Mouse (Mus musculus): ENCODE data around the gene Zfp341. TPM values are rescaled to one million over a fixed set of nuclear protein-coding genes. Genes with fewer than 3 reads are reported as not detected.

Gene Zfp341
- polyA plus RNA-seq, 1 experiment from 2014 or later, result 0.88 TPM

DNA sequence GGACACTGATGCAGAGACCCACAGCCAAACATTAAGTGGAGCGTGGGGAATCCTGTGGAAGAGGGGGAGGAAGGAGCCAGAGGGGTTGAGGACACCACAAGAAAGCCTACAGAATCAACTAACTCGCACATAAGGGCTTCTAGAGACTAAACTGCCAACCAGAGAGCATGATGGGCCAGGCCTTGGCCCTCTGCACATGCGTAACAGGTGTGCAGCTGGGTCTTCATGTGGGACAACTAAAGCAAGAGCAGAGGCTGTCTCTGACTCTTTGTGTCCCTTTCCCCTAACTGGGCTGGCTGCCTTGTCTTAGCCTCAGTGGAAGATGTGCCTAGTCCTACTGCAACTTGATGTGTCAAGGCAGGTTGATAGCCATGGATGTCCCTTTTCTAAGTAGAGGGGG lies 4.0 kb downstream of the Zfp341 start:
- WGBS, result 77% methylated on average over 3 of the region's 3 CpGs
- Histone ChIP-seq H3K27ac (ENCODE audit: low read length) (no peak overlapping the region), H3K4me3 (ENCODE audit: low read length) (no peak overlapping the region), H3K4me2 (ENCODE audit: low read depth, low read length) (no peak overlapping the region), H3K9me3 (ENCODE audit: control insufficient read depth, low read length) (no peaks in the 10 kb centered on the region), H3K9ac (ENCODE audit: low read length) (no peak overlapping the region), H3K4me1 (replicated peaks; ENCODE audit: control insufficient read depth, insufficient read depth, low read length) (peaks cover 14% of the 10 kb centered on the region; the same call in 1 of the 2 replicates), H3K36me3 (ENCODE audit: control insufficient read depth, insufficient read depth, low read length) (no peaks in the 10 kb centered on the region), H3K27me3 (ENCODE audit: control insufficient read depth, insufficient read depth, low read depth, low read length) (no peaks in the 10 kb centered on the region)
- no peak for ATAC-seq (ENCODE audit: low read depth)

- H3K4me1 ChIP-seq (replicated peaks; ENCODE audit: control insufficient read depth, insufficient read depth, low read length), result no peaks in the 10 kb centered on the region
- no peak overlapping the region for H3K27ac ChIP-seq (ENCODE audit: low read length)
- WGBS, result 73% methylated on average over 5 of the region's 5 CpGs
- 0 out of 2 replicates have a peak, but pooled peaks cover 6% of the 10 kb centered on the region for H3K36me3 ChIP-seq (ENCODE audit: control insufficient read depth, insufficient read depth, low read length)
- ATAC-seq (ENCODE audit: low read depth), result no peak
- no peaks in the 10 kb centered on the region for H3K27me3 ChIP-seq (ENCODE audit: control insufficient read depth, insufficient read depth, low read depth, low read length)
- H3K4me3 ChIP-seq (ENCODE audit: low read length), result no peak overlapping the region
- H3K9me3 ChIP-seq (ENCODE audit: control insufficient read depth, low read length), result 0 out of 2 replicates have a peak, but pooled peaks cover 2% of the 10 kb centered on the region
- H3K9ac ChIP-seq (ENCODE audit: low read length), result no peak overlapping the region
- H3K4me2 ChIP-seq (ENCODE audit: low read depth, low read length), result no peak overlapping the region
Observed at GRCm38 (mm10) chr2:154621684-154622083, 8.6 kb downstream of the Zfp341 start.

- Histone ChIP-seq H3K9me3 (ENCODE audit: control insufficient read depth, low read length) (0 out of 2 replicates have a peak, but pooled peaks cover 2% of the 10 kb centered on the region), H3K4me3 (ENCODE audit: low read length) (no peak overlapping the region), H3K9ac (ENCODE audit: low read length) (no peak overlapping the region), H3K27me3 (ENCODE audit: control insufficient read depth, insufficient read depth, low read depth, low read length) (no peaks in the 10 kb centered on the region), H3K36me3 (ENCODE audit: control insufficient read depth, insufficient read depth, low read length) (0 out of 2 replicates have a peak, but pooled peaks cover 6% of the 10 kb centered on the region), H3K27ac (ENCODE audit: low read length) (no peak overlapping the region), H3K4me2 (ENCODE audit: low read depth, low read length) (no peak overlapping the region), H3K4me1 (replicated peaks; ENCODE audit: control insufficient read depth, insufficient read depth, low read length) (no peaks in the 10 kb centered on the region)
- no peak for ATAC-seq (ENCODE audit: low read depth)
Observed at GRCm38 (mm10) chr2:154624137-154624536, 11.0 kb downstream of the Zfp341 start.

DNA sequence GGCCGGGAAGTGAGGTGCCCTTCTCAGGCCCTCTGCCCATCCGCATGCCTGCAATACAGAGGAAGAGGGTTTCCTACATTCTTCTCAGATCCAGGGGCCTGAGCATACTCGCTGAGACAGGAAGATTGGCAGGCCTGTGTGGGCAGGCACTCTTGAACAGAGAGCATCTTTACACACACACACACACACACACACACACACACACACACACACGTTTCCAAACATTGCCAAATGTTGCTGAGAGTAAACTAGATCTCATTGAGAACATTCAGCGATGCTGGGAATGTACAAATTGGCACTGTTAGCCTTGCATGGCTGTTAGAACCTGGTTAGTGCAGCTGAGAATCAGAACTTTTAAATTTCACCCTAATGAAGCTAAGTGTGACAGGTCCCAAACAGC lies 17.4 kb downstream of the Zfp341 start:
- no peaks in the 10 kb centered on the region for H3K4me1 ChIP-seq (replicated peaks; ENCODE audit: control insufficient read depth, insufficient read depth, low read length)
- H3K36me3 ChIP-seq (ENCODE audit: control insufficient read depth, insufficient read depth, low read length), result no peaks in the 10 kb centered on the region
- H3K4me3 ChIP-seq (ENCODE audit: low read length), result no peak overlapping the region
- H3K9ac ChIP-seq (ENCODE audit: low read length), result no peak overlapping the region
- no peaks in the 10 kb centered on the region for H3K27me3 ChIP-seq (ENCODE audit: control insufficient read depth, insufficient read depth, low read depth, low read length)
- H3K9me3 ChIP-seq (ENCODE audit: control insufficient read depth, low read length), result no peaks in the 10 kb centered on the region
- H3K27ac ChIP-seq (ENCODE audit: low read length), result no peak overlapping the region
- no peak for ATAC-seq (ENCODE audit: low read depth)
- WGBS, result 74% methylated on average over 5 of the region's 5 CpGs
- H3K4me2 ChIP-seq (ENCODE audit: low read depth, low read length), result no peak overlapping the region

GRCm38 (mm10) chr2:154632203-154632780 lies 19.2 kb downstream of the Zfp341 start:
- 88% methylated on average over 16 of the region's 16 CpGs for WGBS
- Histone ChIP-seq H3K9me3 (ENCODE audit: control insufficient read depth, low read length) (no peaks in the 10 kb centered on the region), H3K27me3 (ENCODE audit: control insufficient read depth, insufficient read depth, low read depth, low read length) (no peaks in the 10 kb centered on the region), H3K9ac (ENCODE audit: low read length) (no peak overlapping the region), H3K4me3 (ENCODE audit: low read length) (no peak overlapping the region), H3K27ac (ENCODE audit: low read length) (no peak overlapping the region), H3K4me1 (replicated peaks; ENCODE audit: control insufficient read depth, insufficient read depth, low read length) (no peaks in the 10 kb centered on the region), H3K4me2 (ENCODE audit: low read depth, low read length) (no peak overlapping the region), H3K36me3 (ENCODE audit: control insufficient read depth, insufficient read depth, low read length) (no peaks in the 10 kb centered on the region)
- no peak for ATAC-seq (ENCODE audit: low read depth)

DNA sequence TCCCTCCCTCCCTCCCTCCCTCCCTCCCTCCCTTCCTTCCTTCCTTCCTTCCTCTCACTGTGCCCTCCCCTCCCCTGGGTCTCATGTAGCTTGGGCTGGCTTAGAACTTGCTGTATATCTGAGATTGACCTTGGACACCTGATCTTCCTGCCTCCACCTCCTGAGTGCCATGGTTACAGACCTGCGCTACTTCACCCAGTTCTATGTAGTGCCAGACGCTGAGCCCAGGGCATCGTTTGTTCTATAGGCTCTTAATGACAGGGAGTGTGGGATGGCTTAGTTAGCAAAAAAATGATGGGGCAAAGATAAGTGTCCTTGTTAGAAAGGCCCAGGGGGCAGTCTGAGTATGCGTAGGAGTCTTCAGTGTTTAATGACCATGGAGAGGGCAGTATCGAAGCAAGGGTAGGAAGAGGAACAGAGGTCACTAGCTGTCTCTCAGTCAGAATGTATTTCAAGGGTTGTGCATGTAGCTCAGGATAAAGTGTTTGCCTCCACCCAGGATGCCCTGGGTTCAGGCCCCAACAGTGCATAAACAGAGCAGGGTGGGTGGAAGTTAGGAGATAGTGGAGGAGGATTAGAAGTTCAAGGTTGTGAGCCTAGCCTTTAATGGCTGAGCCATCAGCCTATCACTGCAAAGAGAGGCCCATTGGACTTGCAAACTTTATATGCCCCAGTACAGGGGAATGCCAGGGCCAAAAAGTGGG lies 20.1 kb downstream of the Zfp341 start:
- Histone ChIP-seq H3K4me1 (replicated peaks; ENCODE audit: control insufficient read depth, insufficient read depth, low read length) (no peaks in the 10 kb centered on the region), H3K27ac (ENCODE audit: low read length) (no peak overlapping the region), H3K27me3 (ENCODE audit: control insufficient read depth, insufficient read depth, low read depth, low read length) (no peaks in the 10 kb centered on the region), H3K36me3 (ENCODE audit: control insufficient read depth, insufficient read depth, low read length) (peaks cover 5% of the 10 kb centered on the region), H3K9ac (ENCODE audit: low read length) (no peak overlapping the region), H3K4me2 (ENCODE audit: low read depth, low read length) (no peak overlapping the region), H3K9me3 (ENCODE audit: control insufficient read depth, low read length) (no peaks in the 10 kb centered on the region; the same call in 1 of the 2 replicates), H3K4me3 (ENCODE audit: low read length) (no peak overlapping the region)
- ATAC-seq (ENCODE audit: low read depth), result no peak
- 82% methylated on average over 5 of the region's 5 CpGs for WGBS

DNA sequence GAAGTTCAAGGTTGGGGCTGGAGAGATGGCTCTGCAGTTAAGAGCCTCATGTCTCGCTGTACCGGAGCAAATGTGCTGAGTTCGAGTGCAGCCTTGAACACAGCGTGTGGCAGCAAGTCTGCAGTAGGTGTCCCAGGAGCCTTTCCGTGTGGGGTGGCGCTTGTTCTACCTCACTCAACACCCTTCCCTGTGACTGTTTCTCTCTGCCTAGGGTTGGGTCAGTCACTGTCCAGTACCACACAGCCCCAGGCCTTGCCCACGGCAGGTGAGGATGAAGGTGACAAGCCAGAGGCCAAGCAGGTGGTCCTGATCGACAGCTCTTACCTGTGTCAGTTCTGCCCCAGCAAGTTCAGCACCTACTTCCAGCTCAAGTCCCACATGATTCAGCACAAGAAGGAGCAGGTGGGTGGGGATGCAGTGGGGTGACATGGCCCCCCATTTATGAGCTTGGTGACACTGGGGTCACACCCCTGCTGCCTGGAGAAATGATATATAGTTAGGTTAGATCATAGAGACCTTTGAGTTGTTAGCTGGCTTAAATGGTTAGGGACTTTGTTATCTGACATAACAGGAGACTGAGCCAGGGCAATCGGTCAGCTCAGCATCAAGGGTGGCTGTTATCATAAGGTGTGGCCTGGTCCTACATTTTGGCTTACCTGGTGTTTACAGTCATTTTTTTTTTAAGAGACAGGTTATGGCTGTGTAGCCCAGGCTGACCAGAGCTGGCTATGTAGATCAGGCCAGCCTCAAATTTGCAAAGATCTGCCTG lies 21.0 kb downstream of the Zfp341 start:
- Histone ChIP-seq H3K4me1 (replicated peaks; ENCODE audit: control insufficient read depth, insufficient read depth, low read length) (no peaks in the 10 kb centered on the region), H3K27ac (ENCODE audit: low read length) (no peak overlapping the region), H3K4me3 (ENCODE audit: low read length) (no peak overlapping the region), H3K9ac (ENCODE audit: low read length) (no peak overlapping the region), H3K4me2 (ENCODE audit: low read depth, low read length) (no peak overlapping the region), H3K9me3 (ENCODE audit: control insufficient read depth, low read length) (peaks cover 3% of the 10 kb centered on the region; the same call in 1 of the 2 replicates), H3K36me3 (ENCODE audit: control insufficient read depth, insufficient read depth, low read length) (peaks cover 10% of the 10 kb centered on the region), H3K27me3 (ENCODE audit: control insufficient read depth, insufficient read depth, low read depth, low read length) (no peaks in the 10 kb centered on the region)
- ATAC-seq (ENCODE audit: low read depth), result no peak
- WGBS, result 88% methylated on average over 9 of the region's 9 CpGs

- no peaks in the 10 kb centered on the region for H3K27me3 ChIP-seq (ENCODE audit: control insufficient read depth, insufficient read depth, low read depth, low read length)
- H3K27ac ChIP-seq (ENCODE audit: low read length), result no peak overlapping the region
- H3K36me3 ChIP-seq (ENCODE audit: control insufficient read depth, insufficient read depth, low read length), result peaks cover 10% of the 10 kb centered on the region
- peaks cover 3% of the 10 kb centered on the region; the same call in 1 of the 2 replicates for H3K9me3 ChIP-seq (ENCODE audit: control insufficient read depth, low read length)
- H3K4me3 ChIP-seq (ENCODE audit: low read length), result no peak overlapping the region
- no peak overlapping the region for H3K4me2 ChIP-seq (ENCODE audit: low read depth, low read length)
- no peak overlapping the region for H3K9ac ChIP-seq (ENCODE audit: low read length)
- 94% methylated on average over 2 of the region's 2 CpGs for WGBS
- no peak for ATAC-seq (ENCODE audit: low read depth)
- H3K4me1 ChIP-seq (replicated peaks; ENCODE audit: control insufficient read depth, insufficient read depth, low read length), result no peaks in the 10 kb centered on the region
Observed at GRCm38 (mm10) chr2:154635826-154636225, 22.7 kb downstream of the Zfp341 start.

GRCm38 (mm10) chr2:154638521-154638920 lies 25.4 kb downstream of the Zfp341 start:
- H3K9ac ChIP-seq (ENCODE audit: low read length), result no peak overlapping the region
- H3K4me2 ChIP-seq (ENCODE audit: low read depth, low read length), result no peak overlapping the region
- peaks cover 3% of the 10 kb centered on the region; the same call in 1 of the 2 replicates for H3K9me3 ChIP-seq (ENCODE audit: control insufficient read depth, low read length)
- WGBS, result 94% methylated on average over 3 of the region's 3 CpGs
- no peak overlapping the region for H3K27ac ChIP-seq (ENCODE audit: low read length)
- peaks cover 2% of the 10 kb centered on the region; the same call in 1 of the 2 replicates for H3K4me1 ChIP-seq (replicated peaks; ENCODE audit: control insufficient read depth, insufficient read depth, low read length)
- H3K27me3 ChIP-seq (ENCODE audit: control insufficient read depth, insufficient read depth, low read depth, low read length), result no peaks in the 10 kb centered on the region
- H3K4me3 ChIP-seq (ENCODE audit: low read length), result no peak overlapping the region
- peaks cover 10% of the 10 kb centered on the region for H3K36me3 ChIP-seq (ENCODE audit: control insufficient read depth, insufficient read depth, low read length)
- ATAC-seq (ENCODE audit: low read depth), result no peak

Data from lung, embryonic 16.5 days (tissue).